ENCODE assay signal across 8 mouse cellular contexts in the genomic region with DNA sequence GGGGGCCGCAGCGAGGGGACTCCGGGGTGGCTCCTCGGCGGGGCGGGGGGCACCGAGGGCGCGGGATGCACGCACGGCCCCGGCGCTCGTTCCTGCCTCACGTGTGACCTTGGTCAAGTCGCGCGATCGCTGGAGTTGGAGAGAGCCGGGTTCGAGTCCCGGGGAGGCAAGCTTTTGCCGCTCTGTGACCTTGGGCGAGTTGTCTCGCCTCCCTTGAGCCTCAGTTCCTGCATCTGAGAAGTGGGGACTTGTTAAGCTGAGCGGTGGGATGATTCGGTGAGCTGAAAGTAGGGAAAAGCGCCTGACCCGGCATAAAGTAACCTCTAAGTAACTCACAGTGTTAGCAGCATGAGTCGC. TPM values are rescaled to one million over a fixed set of nuclear protein-coding genes. Genes with fewer than 3 reads are reported as not detected.
DNase-seq lines count a peak whose midpoint lies in the region; ATAC-seq and TF ChIP-seq lines count a peak whose summit lies in the region.

No protein-coding gene starts in this region.

- peak overlapping the region; percentile 93 for H3K9ac ChIP-seq in heart, embryonic 11.5 days (ENCODE audit: low read depth, low read length)
- peak overlapping the region; percentile 79 for H3K9ac ChIP-seq in hindbrain, embryonic 11.5 days (ENCODE audit: low read depth, low read length)
- H3K9ac ChIP-seq in liver, embryonic 14.5 days (replicated peaks) = peak overlapping the region; percentile 95

- DNase-seq in heart, adult 8-10 months (ENCODE audit: low spot score) = no peak
- DNase-seq in ZHBTc4 (ENCODE audit: low read depth, low spot score) = peak; percentile 78
- peak; percentile 38 for DNase-seq in embryo, embryonic 9.5 days (ENCODE audit: extremely low spot score)
- DNase-seq in hindbrain, embryonic 11.5 days (ENCODE audit: low spot score) = peak; percentile 55
- DNase-seq in liver, embryonic 14.5 days (ENCODE audit: low read depth in 3 of 3, low spot score in 3 of 3) = no peak
- peak; percentile 49 for DNase-seq in retina, embryonic 14.5 days (ENCODE audit: low spot score)

- WGBS in heart, embryonic 11.5 days (ENCODE audit: insufficient replicate concordance) = 1% methylated on average over 30 of the region's 30 CpGs
- WGBS in hindbrain, embryonic 11.5 days = 2% methylated on average over 21 of the region's 30 CpGs
- WGBS in liver, embryonic 14.5 days (ENCODE audit: insufficient replicate concordance) = under 1% methylated on average over 29 of the region's 30 CpGs

- no peak for TF ChIP-seq EP300 in liver, embryonic 14.5 days (IDR thresholded peaks at IDR 0.05; ENCODE audit: low read depth)

- H3K4me2 ChIP-seq in heart, embryonic 11.5 days = peak overlapping the region; percentile 86
- peak overlapping the region; percentile 40 for H3K4me2 ChIP-seq in hindbrain, embryonic 11.5 days (replicated peaks; ENCODE audit: low read depth, low read length)
- H3K4me2 ChIP-seq in liver, embryonic 14.5 days (ENCODE audit: low read depth) = peak overlapping the region; percentile 70

- no peaks in the 10 kb centered on the region for H3K36me3 ChIP-seq in heart, embryonic 11.5 days (ENCODE audit: control insufficient read depth, insufficient read depth, low read length)
- H3K36me3 ChIP-seq in hindbrain, embryonic 11.5 days (ENCODE audit: control insufficient read depth, insufficient read depth, low read length) = no peaks in the 10 kb centered on the region
- peaks cover 2% of the 10 kb centered on the region for H3K36me3 ChIP-seq in liver, embryonic 14.5 days (replicated peaks; ENCODE audit: control insufficient read depth, insufficient read depth, low read depth)

- H3K9me3 ChIP-seq in heart, embryonic 11.5 days (replicated peaks; ENCODE audit: control insufficient read depth, low read length) = no peaks in the 10 kb centered on the region
- H3K9me3 ChIP-seq in hindbrain, embryonic 11.5 days (ENCODE audit: control insufficient read depth, low read length) = no peaks in the 10 kb centered on the region
- H3K9me3 ChIP-seq in liver, embryonic 14.5 days (ENCODE audit: control insufficient read depth, low read length) = no peaks in the 10 kb centered on the region

- peak overlapping the region; percentile 78 for H3K4me3 ChIP-seq in heart, embryonic 11.5 days (ENCODE audit: low read depth, low read length)
- H3K4me3 ChIP-seq in hindbrain, embryonic 11.5 days (ENCODE audit: low read depth, low read length) = peak overlapping the region; percentile 86
- H3K4me3 ChIP-seq in liver, embryonic 14.5 days (ENCODE audit: insufficient read depth in 1 of 2, low read depth in 2 of 2, low read length in 2 of 2) = peak overlapping the region; percentile 79 to 94

- peaks cover 22% of the 10 kb centered on the region for H3K4me1 ChIP-seq in heart, embryonic 11.5 days (ENCODE audit: control insufficient read depth, insufficient read depth, low read length)
- H3K4me1 ChIP-seq in hindbrain, embryonic 11.5 days (replicated peaks; ENCODE audit: control insufficient read depth, insufficient read depth, low read length) = peaks cover 4% of the 10 kb centered on the region; the same call in 1 of the 2 replicates
- peaks cover 34 to 51% of the 10 kb centered on the region in 2 experiments for H3K4me1 ChIP-seq in liver, embryonic 14.5 days (replicated peaks; ENCODE audit: control insufficient read depth in 2 of 2, insufficient read depth in 2 of 2, low read length in 1 of 2)

- ATAC-seq in heart, embryonic 11.5 days (replicated peaks; ENCODE audit: insufficient number of reproducible peaks, low FRiP score, low TSS enrichment) = no peak
- ATAC-seq in hindbrain, embryonic 11.5 days (ENCODE audit: low FRiP score) = no peak; the same call in 1 of the 2 replicates
- ATAC-seq in liver, embryonic 14.5 days (ENCODE audit: insufficient read depth) = no peak
- no peak for ATAC-seq in erythroid progenitor cell, adult 5-6 weeks (replicated peaks; ENCODE audit: low FRiP score, poor library complexity, severe bottlenecking)

- H3K27me3 ChIP-seq in heart, embryonic 11.5 days (ENCODE audit: control insufficient read depth, insufficient read depth, low read length) = no peaks in the 10 kb centered on the region
- H3K27me3 ChIP-seq in hindbrain, embryonic 11.5 days (ENCODE audit: control insufficient read depth, insufficient read depth, low read length) = no peaks in the 10 kb centered on the region
- H3K27me3 ChIP-seq in liver, embryonic 14.5 days (ENCODE audit: control insufficient read depth, insufficient read depth, low read length) = no peaks in the 10 kb centered on the region

- H3K27ac ChIP-seq in heart, embryonic 11.5 days (ENCODE audit: low read depth, low read length) = peak overlapping the region; percentile 96
- H3K27ac ChIP-seq in hindbrain, embryonic 11.5 days (ENCODE audit: low read depth, low read length) = peak overlapping the region; percentile 84; the same call in 1 of the 2 replicates
- peak overlapping the region; percentile 86 for H3K27ac ChIP-seq in liver, embryonic 14.5 days

- no peak for TF ChIP-seq CTCF in liver, embryonic 14.5 days (IDR thresholded peaks at IDR 0.05; ENCODE audit: low read depth)

RNA-seq across cellular contexts. Expression of a gene that starts 0.6 kb away (rescaled TPM):
- polyA plus RNA-seq in heart, embryonic 11.5 days (2014; fragmentation: Nextera tagmentation; extraction: Ambion mirVana) = 19.2 and 20.1 TPM in 2 replicates
- 10 to 100 TPM; 42.0 to 48.0 (median 44.0) TPM for total RNA-seq in heart, adult 8-10 months (2022)
- 18.3 and 18.8 TPM in 2 replicates for polyA plus RNA-seq in hindbrain, embryonic 11.5 days (2014; fragmentation: Nextera tagmentation; extraction: Ambion mirVana)
- polyA plus RNA-seq in liver, embryonic 14.5 days (2012; rRNA removed) = 24.5 and 28.2 TPM in 2 replicates
- 14.8 and 14.9 TPM in 2 replicates for polyA plus RNA-seq in liver, embryonic 14.5 days (2014; fragmentation: Nextera tagmentation; extraction: Ambion mirVana)
- total RNA-seq in erythroid progenitor cell, adult 5-6 weeks (2015; ENCODE audit: low replicate concordance) = 33.5 and 53.7 TPM in 2 replicates
- 46.8 and 49.4 TPM in 2 replicates for total RNA-seq in erythroid progenitor cell, adult 5-6 weeks (2017; ENCODE audit: low replicate concordance)

Comparison
In these comparisons a context has a peak if more than half of its experiments do, and no peak if none do; other contexts are left out.
1. DNase-seq: peak in ZHBTc4 (single experiment), embryo, embryonic 9.5 days (single experiment), hindbrain, embryonic 11.5 days (single experiment) and retina, embryonic 14.5 days (single experiment); none in heart, adult 8-10 months (single experiment) and liver, embryonic 14.5 days (0 of 3).
2. Peak in every context shown above with its lines, with median percentiles within 50 percentile points of each other: H3K27ac ChIP-seq, H3K4me2 ChIP-seq, H3K4me3 ChIP-seq and H3K9ac ChIP-seq.